Mouse (Mus musculus): Measurements from ENCODE around the gene Espl1.

- TF ChIP-seq CTCF (IDR thresholded peaks at IDR 0.05; ENCODE audit: borderline replicate concordance, control insufficient read depth, extremely low read depth, insufficient read depth, low read length, poor library complexity) (no peak), POLR2A (IDR thresholded peaks at IDR 0.05; ENCODE audit: control insufficient read depth, extremely low read depth, insufficient read depth, low read length, poor library complexity) (no peak)
Observed at GRCm38 (mm10) chr15:102355134-102355870, 59.2 kb downstream of the Espl1 start.

All from thymus, adult 2 months (tissue).